ENCODE assay signal across 10 mouse cellular contexts in the genomic region with DNA sequence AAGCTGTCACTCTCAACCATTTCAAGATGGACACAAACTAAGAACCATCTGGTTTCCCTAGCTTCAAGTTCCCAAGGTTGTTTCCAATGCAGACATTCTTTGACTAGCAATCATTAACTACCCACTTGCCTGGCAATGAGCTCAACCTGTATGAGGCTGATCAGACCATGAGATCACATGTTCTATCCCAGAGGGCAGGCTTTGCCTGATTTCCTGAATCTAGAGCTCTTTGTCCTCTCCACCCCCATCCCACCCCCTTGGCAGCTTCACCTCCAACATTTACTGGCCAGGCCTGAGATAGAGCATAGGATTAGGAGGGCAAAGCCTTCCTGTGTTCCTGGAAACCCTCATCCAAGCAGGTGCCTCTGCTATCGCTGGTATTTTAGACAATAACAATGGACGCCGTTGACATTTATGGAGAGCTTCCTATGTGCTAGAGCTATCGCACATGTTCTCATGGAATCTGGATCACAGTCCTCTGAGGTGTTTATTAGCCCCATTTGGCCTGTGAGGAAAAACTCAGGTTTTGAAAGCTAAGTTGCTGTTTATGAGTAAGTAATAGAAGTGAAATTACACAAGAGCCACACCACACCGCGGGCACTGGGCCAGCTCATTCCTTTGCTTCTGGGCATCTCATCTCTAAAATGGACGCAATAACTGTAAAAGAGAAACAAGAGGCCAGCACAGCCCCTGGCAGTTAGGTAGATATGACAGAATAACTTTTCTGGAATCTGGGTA. TPM values are rescaled to one million over a fixed set of nuclear protein-coding genes. Genes with fewer than 3 reads are reported as not detected.
DNase-seq lines count a peak whose midpoint lies in the region; ATAC-seq and TF ChIP-seq lines count a peak whose summit lies in the region.
"Had no signal": no experiment of that assay in that cellular context is flagged by ENCODE, and none has a peak within 500 bp of the region (broad histone marks: within the 10 kb centered on the region; RNA-seq: fewer than 3 reads in every experiment).

No protein-coding gene starts in this region.

- H3K4me2 ChIP-seq in intestine, embryonic 15.5 days (replicated peaks): no peak overlapping the region
- H3K4me2 ChIP-seq in stomach, embryonic 15.5 days: no peak overlapping the region
- H3K4me2 ChIP-seq: lung, embryonic 15.5 days had no signal

- H3K9me3 ChIP-seq in intestine, embryonic 15.5 days: no peaks in the 10 kb centered on the region
- no peaks in the 10 kb centered on the region for H3K9me3 ChIP-seq in stomach, embryonic 15.5 days
- H3K9me3 ChIP-seq: lung, embryonic 15.5 days had no signal

- peaks cover 42% of the 10 kb centered on the region for H3K79me2 ChIP-seq in liver, adult 2 months (ENCODE audit: control insufficient read depth, insufficient read depth, low read length)

- H3K27me3 ChIP-seq in liver, adult 2 months (ENCODE audit: control insufficient read depth, insufficient read depth, low read length): no peaks in the 10 kb centered on the region
- no peaks in the 10 kb centered on the region for H3K27me3 ChIP-seq in intestine, embryonic 15.5 days (replicated peaks)
- H3K27me3 ChIP-seq in stomach, embryonic 15.5 days (replicated peaks): no peaks in the 10 kb centered on the region
- H3K27me3 ChIP-seq: CH12.LX; lung, embryonic 15.5 days had no signal

- no peaks in the 10 kb centered on the region for H3K36me3 ChIP-seq in liver, adult 2 months (ENCODE audit: control insufficient read depth, insufficient read depth, low read length)
- H3K36me3 ChIP-seq in intestine, embryonic 15.5 days: no peaks in the 10 kb centered on the region
- H3K36me3 ChIP-seq in stomach, embryonic 15.5 days: no peaks in the 10 kb centered on the region
- H3K36me3 ChIP-seq: lung, embryonic 15.5 days had no signal

- H3K9ac ChIP-seq in liver, adult 2 months (ENCODE audit: low read depth, low read length): peak overlapping the region; percentile 78
- H3K9ac ChIP-seq in intestine, embryonic 15.5 days: no peak overlapping the region
- no peak overlapping the region for H3K9ac ChIP-seq in stomach, embryonic 15.5 days
- H3K9ac ChIP-seq: lung, embryonic 15.5 days had no signal

- no peak overlapping the region for H3K4me3 ChIP-seq in liver, adult 2 months (ENCODE audit: insufficient read depth, low read depth, low read length)
- H3K4me3 ChIP-seq in intestine, embryonic 15.5 days (replicated peaks): no peak overlapping the region
- H3K4me3 ChIP-seq in stomach, embryonic 15.5 days (replicated peaks): no peak overlapping the region
- H3K4me3 ChIP-seq: lung, embryonic 15.5 days had no signal

- DNase-seq in liver, adult 2 months (ENCODE audit: extremely low read depth, low read depth, low spot score): peak; percentile 100
- DNase-seq in liver: no peak
- peak; percentile 83 to 93 for DNase-seq in kidney, postnatal 25 days
- DNase-seq in urinary bladder, adult 18-20 months (ENCODE audit: low spot score in 2 of 2): no peak
- DNase-seq in gastrocnemius, adult 18-20 months (ENCODE audit: low spot score): no peak
- DNase-seq in layer of hippocampus, adult 8-10 months (ENCODE audit: low spot score in 2 of 2): no peak

- H3K27ac ChIP-seq in liver, adult 2 months (replicated peaks; ENCODE audit: insufficient read depth, low read depth, low read length): peak overlapping the region; percentile 100
- H3K27ac ChIP-seq in intestine, embryonic 15.5 days: peak overlapping the region; percentile 38
- peak overlapping the region; percentile 33; the same call in 1 of the 2 replicates for H3K27ac ChIP-seq in stomach, embryonic 15.5 days
- H3K27ac ChIP-seq: lung, embryonic 15.5 days had no signal

- peak; percentile 90 for ATAC-seq in intestine, embryonic 15.5 days
- peak; percentile 68 for ATAC-seq in stomach, embryonic 15.5 days (ENCODE audit: insufficient read depth, low FRiP score, low read depth)

- TF ChIP-seq POLR2A in liver, adult 2 months (IDR thresholded peaks at IDR 0.05; ENCODE audit: extremely low read depth, insufficient read depth, low read length): no peak

- H3K4me1 ChIP-seq in liver, adult 2 months (ENCODE audit: control insufficient read depth, insufficient read depth, low read length): peaks cover 50% of the 10 kb centered on the region
- H3K4me1 ChIP-seq in intestine, embryonic 15.5 days (replicated peaks): peaks cover 19% of the 10 kb centered on the region
- 0 out of 2 replicates have a peak, but pooled peaks cover 23% of the 10 kb centered on the region for H3K4me1 ChIP-seq in stomach, embryonic 15.5 days

- no peak for TF ChIP-seq CTCF in liver, adult 2 months (IDR thresholded peaks at IDR 0.05; ENCODE audit: low read depth, low read length)

- WGBS in liver, adult 2 months: 29% methylated on average over 7 of the region's 7 CpGs
- WGBS in intestine, embryonic 15.5 days: 75% methylated on average over 7 of the region's 7 CpGs
- WGBS in stomach, embryonic 15.5 days: 78% methylated on average over 7 of the region's 7 CpGs

RNA-seq across cellular contexts. Expression of a gene that starts 15.1 kb away (rescaled TPM):
- 35.2 and 43.3 TPM in 2 replicates for total RNA-seq in liver, adult 2 months (2014; rRNA removed)
- polyA plus RNA-seq in liver, adult 2 months (2012; rRNA removed): 12.1 and 14.0 TPM in 2 replicates
- polyA plus RNA-seq in intestine, embryonic 15.5 days (2015; fragmentation: Nextera tagmentation; extraction: Ambion mirVana): 4.4 and 5.3 TPM in 2 replicates
- polyA plus RNA-seq in stomach, embryonic 15.5 days (2015; fragmentation: Nextera tagmentation; extraction: Ambion mirVana): 4.9 and 5.4 TPM in 2 replicates
- 1 to 10 TPM; 2.8 to 3.2 TPM for total RNA-seq in gastrocnemius, adult 18-20 months (2021)
- 100 to 1,000 TPM; 108 to 115 (median 111) TPM for total RNA-seq in layer of hippocampus, adult 8-10 months (2022)

Comparison
In these comparisons a context has a peak if more than half of its experiments do, and no peak if none do; other contexts are left out.
1. DNase-seq: peak in liver, adult 2 months (single experiment) and kidney, postnatal 25 days (2 of 2); none in liver (single experiment), urinary bladder, adult 18-20 months (0 of 2), gastrocnemius, adult 18-20 months (single experiment) and layer of hippocampus, adult 8-10 months (0 of 2).
2. H3K27ac ChIP-seq: peak in every context shown above with its lines; median percentile 100 in liver, adult 2 months; 38 in intestine, embryonic 15.5 days; 33 in stomach, embryonic 15.5 days.